Mouse (Mus musculus): ENCODE data around the gene Arrb1. TPM values are rescaled to one million over a fixed set of nuclear protein-coding genes. Genes with fewer than 3 reads are reported as not detected.

Gene Arrb1
- polyA plus RNA-seq, 1 experiment: 43.4 TPM

GRCm38 (mm10) chr7:99570680-99571079, 35.4 kb downstream of the Arrb1 start:
- Histone ChIP-seq H3K4me3 (replicated peaks) (no peak overlapping the region), H3K27me3 (replicated peaks) (no peaks in the 10 kb centered on the region), H3K36me3 (replicated peaks; ENCODE audit: low read length) (peaks cover 97% of the 10 kb centered on the region), H3K9me3 (no peaks in the 10 kb centered on the region), H3K4me1 (peaks cover 97% of the 10 kb centered on the region)
- TF ChIP-seq GATA1 (IDR thresholded peaks at IDR 0.05; ENCODE audit: borderline replicate concordance, low read length): no peak

- H3K9me3 ChIP-seq: no peaks in the 10 kb centered on the region
- H3K27me3 ChIP-seq (replicated peaks): no peaks in the 10 kb centered on the region
- peaks cover 91% of the 10 kb centered on the region for H3K4me1 ChIP-seq
- H3K4me3 ChIP-seq (replicated peaks): peak overlapping the region; percentile 23
- TF ChIP-seq FLI1 (IDR thresholded peaks at IDR 0.05; ENCODE audit: low read length) (no peak), GATA1 (IDR thresholded peaks at IDR 0.05; ENCODE audit: borderline replicate concordance, low read length) (no peak)
- H3K36me3 ChIP-seq (replicated peaks; ENCODE audit: low read length): peaks cover 90% of the 10 kb centered on the region
These were observed 37.7 kb downstream of the Arrb1 start for GRCm38 (mm10) chr7:99572931-99573330.

GRCm38 (mm10) chr7:99573351-99573750, 38.1 kb downstream of the Arrb1 start:
- Histone ChIP-seq H3K27me3 (replicated peaks) (no peaks in the 10 kb centered on the region), H3K4me1 (peaks cover 92% of the 10 kb centered on the region), H3K9me3 (no peaks in the 10 kb centered on the region), H3K36me3 (replicated peaks; ENCODE audit: low read length) (peaks cover 90% of the 10 kb centered on the region), H3K4me3 (replicated peaks) (no peak overlapping the region)
- TF ChIP-seq GATA1 (IDR thresholded peaks at IDR 0.05; ENCODE audit: borderline replicate concordance, low read length): no peak
- TF ChIP-seq FLI1 (IDR thresholded peaks at IDR 0.05; ENCODE audit: low read length): no peak

GRCm38 (mm10) chr7:99578246-99578645, 43.0 kb downstream of the Arrb1 start:
- Histone ChIP-seq H3K36me3 (replicated peaks; ENCODE audit: low read length) (peaks cover 86% of the 10 kb centered on the region), H3K27me3 (replicated peaks) (no peaks in the 10 kb centered on the region), H3K4me3 (replicated peaks) (no peak overlapping the region), H3K9me3 (no peaks in the 10 kb centered on the region), H3K4me1 (peaks cover 93% of the 10 kb centered on the region)
- no peak for TF ChIP-seq GATA1 (IDR thresholded peaks at IDR 0.05; ENCODE audit: borderline replicate concordance, low read length)
- TF ChIP-seq FLI1 (IDR thresholded peaks at IDR 0.05; ENCODE audit: low read length): no peak

- Histone ChIP-seq H3K9me3 (no peaks in the 10 kb centered on the region), H3K4me3 (replicated peaks) (peak overlapping the region; percentile 78), H3K36me3 (replicated peaks; ENCODE audit: low read length) (peaks cover 87% of the 10 kb centered on the region), H3K27me3 (replicated peaks) (no peaks in the 10 kb centered on the region), H3K4me1 (peaks cover 93% of the 10 kb centered on the region)
- TF ChIP-seq GATA1 (IDR thresholded peaks at IDR 0.05; ENCODE audit: borderline replicate concordance, low read length): no peak
- no peak for TF ChIP-seq FLI1 (IDR thresholded peaks at IDR 0.05; ENCODE audit: low read length)
These were observed 44.4 kb downstream of the Arrb1 start for GRCm38 (mm10) chr7:99579491-99580190.

GRCm38 (mm10) chr7:99580247-99580646, 45.0 kb downstream of the Arrb1 start:
- peaks cover 86% of the 10 kb centered on the region for H3K36me3 ChIP-seq (replicated peaks; ENCODE audit: low read length)
- H3K9me3 ChIP-seq: no peaks in the 10 kb centered on the region
- peak overlapping the region; percentile 78 for H3K4me3 ChIP-seq (replicated peaks)
- no peak for TF ChIP-seq FLI1 (IDR thresholded peaks at IDR 0.05; ENCODE audit: low read length)
- TF ChIP-seq GATA1 (IDR thresholded peaks at IDR 0.05; ENCODE audit: borderline replicate concordance, low read length): no peak
- H3K27me3 ChIP-seq (replicated peaks): no peaks in the 10 kb centered on the region
- peaks cover 92% of the 10 kb centered on the region for H3K4me1 ChIP-seq

GRCm38 (mm10) chr7:99582306-99582705, 47.0 kb downstream of the Arrb1 start:
- peak overlapping the region; percentile 68 for H3K4me3 ChIP-seq (replicated peaks)
- H3K4me1 ChIP-seq: peaks cover 99% of the 10 kb centered on the region
- peaks cover 93% of the 10 kb centered on the region for H3K36me3 ChIP-seq (replicated peaks; ENCODE audit: low read length)
- H3K27me3 ChIP-seq (replicated peaks): no peaks in the 10 kb centered on the region
- TF ChIP-seq FLI1 (IDR thresholded peaks at IDR 0.05; ENCODE audit: low read length): no peak
- TF ChIP-seq GATA1 (IDR thresholded peaks at IDR 0.05; ENCODE audit: borderline replicate concordance, low read length): no peak
- H3K9me3 ChIP-seq: no peaks in the 10 kb centered on the region

- no peak for TF ChIP-seq GATA1 (IDR thresholded peaks at IDR 0.05; ENCODE audit: borderline replicate concordance, low read length)
- no peaks in the 10 kb centered on the region for H3K27me3 ChIP-seq (replicated peaks)
- no peaks in the 10 kb centered on the region for H3K9me3 ChIP-seq
- peak overlapping the region; percentile 80 for H3K4me3 ChIP-seq (replicated peaks)
- peaks cover 99% of the 10 kb centered on the region for H3K4me1 ChIP-seq
- H3K36me3 ChIP-seq (replicated peaks; ENCODE audit: low read length): peaks cover 93% of the 10 kb centered on the region
These were observed 47.6 kb downstream of the Arrb1 start for GRCm38 (mm10) chr7:99582867-99583266.

GRCm38 (mm10) chr7:99583625-99584024, 48.4 kb downstream of the Arrb1 start:
- Histone ChIP-seq H3K4me1 (peaks cover 99% of the 10 kb centered on the region), H3K9me3 (no peaks in the 10 kb centered on the region), H3K27me3 (replicated peaks) (no peaks in the 10 kb centered on the region), H3K4me3 (replicated peaks) (peak overlapping the region; percentile 34), H3K36me3 (replicated peaks; ENCODE audit: low read length) (peaks cover 94% of the 10 kb centered on the region)
- TF ChIP-seq FLI1 (IDR thresholded peaks at IDR 0.05; ENCODE audit: low read length) (no peak), GATA1 (IDR thresholded peaks at IDR 0.05; ENCODE audit: borderline replicate concordance, low read length) (no peak)

- Histone ChIP-seq H3K4me1 (peaks cover 99% of the 10 kb centered on the region), H3K9me3 (no peaks in the 10 kb centered on the region), H3K36me3 (replicated peaks; ENCODE audit: low read length) (peaks cover 94% of the 10 kb centered on the region), H3K27me3 (replicated peaks) (no peaks in the 10 kb centered on the region), H3K4me3 (replicated peaks) (no peak overlapping the region)
- no peak for TF ChIP-seq GATA1 (IDR thresholded peaks at IDR 0.05; ENCODE audit: borderline replicate concordance, low read length)
- no peak for TF ChIP-seq FLI1 (IDR thresholded peaks at IDR 0.05; ENCODE audit: low read length)
These were observed 50.7 kb downstream of the Arrb1 start for GRCm38 (mm10) chr7:99585976-99586375.
